Mouse (Mus musculus): ENCODE measurements around the gene Ndufb2. TPM values are rescaled to one million over a fixed set of nuclear protein-coding genes. Genes with fewer than 3 reads are reported as not detected.

Ndufb2 gene
- polyA plus RNA-seq (2012; ENCODE audit: low replicate concordance) = 285 and 367 TPM in 2 replicates

DNA sequence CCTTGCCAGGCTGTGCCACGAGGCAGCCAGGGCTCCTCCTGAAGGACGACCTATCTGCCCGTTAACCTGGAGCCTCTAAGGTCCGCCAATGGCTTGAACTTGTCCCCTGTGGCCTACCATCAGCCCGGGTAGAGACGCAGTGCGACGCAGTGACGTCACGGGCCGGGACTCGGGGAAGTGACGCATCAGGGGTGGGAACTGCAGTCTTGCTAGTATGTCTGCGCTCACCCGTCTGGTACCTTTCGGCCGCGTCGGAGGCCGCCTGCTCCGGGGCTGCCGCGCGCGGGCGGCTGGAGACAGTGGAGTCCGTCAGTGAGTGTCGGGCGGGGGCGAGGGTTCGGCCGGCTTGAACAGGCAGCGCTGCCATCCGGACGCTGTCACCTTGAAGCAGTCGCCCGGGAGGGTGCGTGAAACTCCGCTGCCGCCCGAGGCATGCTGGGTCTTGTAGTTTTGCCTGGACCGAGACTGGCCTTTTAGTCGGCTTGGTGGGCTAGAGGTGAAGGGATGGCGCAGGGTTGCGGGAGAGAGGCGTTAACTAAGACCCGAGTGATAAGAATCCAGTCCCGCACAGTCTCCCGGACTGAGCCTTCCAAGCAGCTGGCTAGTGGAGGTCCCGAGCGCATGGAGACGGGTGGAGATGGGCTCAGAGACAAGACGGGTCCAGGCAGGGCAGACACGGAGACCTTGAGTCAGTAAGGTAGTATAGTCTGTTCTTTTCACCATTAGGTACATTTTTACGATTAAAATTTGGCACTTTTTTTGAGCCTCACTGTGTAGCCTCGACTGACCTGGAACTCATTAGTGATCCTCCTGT is at the start of gene Ndufb2:
Gene Ndufb2 (plus strand): TSS at position 174 of the 814 bp plus-strand sequence.

GRCm38 (mm10) chr6:39557723-39558261 is 34.6 kb upstream of the Ndufb2 start, which contains the start of gene Dennd2a:
TSS of gene Dennd2a (minus strand) at chr6:39557867.

DNA sequence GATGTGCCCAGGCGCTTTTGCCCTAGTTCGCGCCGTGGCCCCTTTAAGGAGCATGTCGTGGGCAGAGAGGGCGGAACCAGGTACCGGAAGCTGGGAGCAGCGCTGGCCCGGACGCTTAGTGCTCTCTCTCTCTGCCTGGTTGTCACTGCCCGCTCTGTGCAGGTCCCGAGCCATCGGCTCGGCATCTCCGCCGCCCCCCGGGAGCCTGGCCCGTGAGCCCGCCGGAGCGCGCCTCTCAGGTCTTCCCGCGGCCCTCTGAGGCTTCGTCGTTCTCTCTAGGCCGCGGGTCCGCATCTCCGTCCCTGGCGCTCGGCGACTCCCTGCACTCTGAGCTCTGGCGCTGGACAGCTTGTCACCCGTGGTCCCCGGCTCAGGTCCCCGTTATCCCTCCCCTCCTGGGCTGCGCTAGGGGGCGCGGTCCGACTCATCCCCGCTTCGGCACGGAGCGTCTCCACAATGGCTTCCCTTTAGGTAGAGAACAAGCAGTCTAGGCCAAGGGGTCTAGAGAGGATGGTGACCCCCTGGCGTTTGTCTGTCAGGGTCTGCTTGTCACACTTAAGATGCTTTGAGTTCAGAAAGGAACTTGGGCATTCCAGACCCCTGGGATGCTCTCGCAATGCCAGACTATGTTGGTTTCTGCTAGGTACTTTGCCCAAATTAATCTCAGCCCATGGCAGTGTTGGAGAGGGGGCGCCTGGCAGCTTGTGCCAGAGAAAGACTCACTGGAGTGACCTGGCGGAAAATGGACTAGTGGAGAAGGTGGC is 18.4 kb upstream of the Ndufb2 start, which contains the start of gene Adck2:
Gene Adck2 (plus strand): TSS at position 83 of the 764 bp plus-strand sequence.

DNA sequence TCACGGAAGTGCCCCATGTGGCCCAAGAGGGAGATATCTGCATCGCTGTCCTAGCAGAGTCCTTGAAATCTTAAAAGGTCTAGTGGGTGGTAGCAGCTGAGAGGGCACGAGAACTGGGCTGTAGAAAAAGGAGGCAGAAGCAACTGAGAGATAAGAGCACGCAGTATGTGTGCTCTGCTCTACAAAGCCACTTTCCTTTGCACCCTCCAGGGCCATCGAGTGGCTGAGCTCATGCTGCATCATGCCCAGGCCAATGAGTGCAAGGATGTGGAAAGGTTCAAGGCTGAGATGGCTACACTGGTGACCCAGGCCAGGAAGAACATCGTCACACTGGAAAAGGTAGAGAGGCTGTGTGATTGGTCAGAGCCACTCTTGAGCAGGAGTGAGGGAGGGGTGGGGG is 6.9 kb upstream of the Ndufb2 start, which contains the start of gene Gm42420:
Gene Gm42420 (plus strand): TSS at position 237 of the 400 bp plus-strand sequence.

Other genes with a start within 250 kb of the Ndufb2 start
- 4.0 and 4.7 TPM in 2 replicates for gene Slc37a3, start 214.9 kb upstream of the Ndufb2 start, polyA plus RNA-seq (2012; ENCODE audit: low replicate concordance)
- gene Rab19, start 211.4 kb upstream of the Ndufb2 start, polyA plus RNA-seq (2012; ENCODE audit: low replicate concordance) = 0.18 and 0.83 TPM in 2 replicates
- 171 and 247 TPM in 2 replicates for gene Mkrn1, start 172.1 kb upstream of the Ndufb2 start, polyA plus RNA-seq (2012; ENCODE audit: low replicate concordance)
- gene Dennd2a, start 34.7 kb upstream of the Ndufb2 start, polyA plus RNA-seq (2012; ENCODE audit: low replicate concordance) = 0.70 and 1.0 TPM in 2 replicates
- gene Adck2, start 18.7 kb upstream of the Ndufb2 start, polyA plus RNA-seq (2012; ENCODE audit: low replicate concordance) = 17.2 and 21.6 TPM in 2 replicates
- gene Gm42420, start 6.8 kb upstream of the Ndufb2 start, polyA plus RNA-seq (2012; ENCODE audit: low replicate concordance) = not detected in 2 replicates
- 2.0 and 4.3 TPM in 2 replicates for gene Braf, start 132.9 kb downstream of the Ndufb2 start, polyA plus RNA-seq (2012; ENCODE audit: low replicate concordance)
- gene Mrps33, start 218.4 kb downstream of the Ndufb2 start, polyA plus RNA-seq (2012; ENCODE audit: low replicate concordance) = 1.6 and 4.9 TPM in 2 replicates

All from leukemia stem cell, adult 10-12 weeks (primary cell).